Mouse (Mus musculus) neural tube, embryonic 12.5 days (tissue): ENCODE measurements around the gene Defb45. TPM values are rescaled to one million over a fixed set of nuclear protein-coding genes. Genes with fewer than 3 reads are reported as not detected.

Source experiments
- ATAC-seq: fragments of 200-750 bp; cut with Nextera tagmentation; 2 replicates; pipeline ENCODE4 v1.8.0; 2017; ENCODE audit warnings: low read depth, mild to moderate bottlenecking, moderate TSS enrichment, moderate library complexity; ENCODE audit not compliant: low FRiP score
- H3K27ac ChIP-seq: fragments of 300-500 bp; sonication (generic); 2 replicates; pipeline ENCODE4 v1.5.1; 2016
- H3K27me3 ChIP-seq: fragments of 300-500 bp; sonication (generic); replicated peaks from 2 replicates; pipeline ENCODE4 v1.6.1; 2016; ENCODE audit warnings: mild to moderate bottlenecking
- H3K36me3 ChIP-seq: fragments of 300-500 bp; sonication (generic); 2 replicates; pipeline ENCODE4 v1.6.1; 2016; ENCODE audit warnings: mild to moderate bottlenecking
- H3K4me1 ChIP-seq: fragments of 300-500 bp; sonication (generic); 2 replicates; pipeline ENCODE4 v1.6.1; 2016
- H3K4me2 ChIP-seq: fragments of 300-500 bp; sonication (generic); replicated peaks from 2 replicates; pipeline ENCODE4 v1.6.1; 2016; ENCODE audit warnings: mild to moderate bottlenecking
- H3K4me3 ChIP-seq: fragments of 300-500 bp; sonication (generic); 2 replicates; pipeline ENCODE4 v1.5.1; 2016
- H3K9ac ChIP-seq: fragments of 300-500 bp; sonication (generic); 2 replicates; pipeline ENCODE4 v1.6.1; 2016; ENCODE audit warnings: mild to moderate bottlenecking
- H3K9me3 ChIP-seq: fragments of 300-500 bp; sonication (generic); 2 replicates; pipeline ENCODE4 v1.6.1; 2016; ENCODE audit warnings: mild to moderate bottlenecking
- WGBS: fragments of 180-500 bp; shearing (Covaris S2); methylation state at CpG from one replicate; pipeline ENCODE4 v1.1.7; 2016; 5-methylcytosine and 5-hydroxymethylcytosine counted together
- polyA plus RNA-seq: library from polyadenylated mRNA; unstranded; fragments of >200 nt; fragmentation: Nextera tagmentation; extraction: Ambion mirVana; gene quantifications from 2 replicates; pipeline ENCODE4 v1.2.1, GENCODE M21; 2016

Gene Defb45
- polyA plus RNA-seq, 1 experiment from 2014 or later: not detected

GRCm38 (mm10) chr2:152625256-152625655 lies 26.1 kb upstream of the Defb45 start:
- H3K9ac ChIP-seq: no peak overlapping the region
- no peak overlapping the region for H3K27ac ChIP-seq
- WGBS: 9% methylated on average over 1 of the region's 1 CpGs

GRCm38 (mm10) chr2:152624566-152624965 lies 25.4 kb upstream of the Defb45 start:
- H3K4me3 ChIP-seq: no peak overlapping the region
- no peak overlapping the region for H3K9ac ChIP-seq
- H3K36me3 ChIP-seq: no peaks in the 10 kb centered on the region
- no peaks in the 10 kb centered on the region for H3K9me3 ChIP-seq
- H3K4me1 ChIP-seq: peaks cover 8% of the 10 kb centered on the region
- peaks cover 40% of the 10 kb centered on the region for H3K27me3 ChIP-seq
- no peak overlapping the region for H3K4me2 ChIP-seq
- H3K27ac ChIP-seq: no peak overlapping the region
- no peak for ATAC-seq
- 83% methylated on average over 2 of the region's 2 CpGs for WGBS

More at GRCm38 (mm10) chr2:152625256-152625655, 26.1 kb upstream of the Defb45 start:
- Histone ChIP-seq H3K36me3 (no peaks in the 10 kb centered on the region), H3K4me2 (no peak overlapping the region), H3K9me3 (no peaks in the 10 kb centered on the region), H3K4me3 (no peak overlapping the region), H3K4me1 (peaks cover 8% of the 10 kb centered on the region), H3K27me3 (peaks cover 42% of the 10 kb centered on the region)
- no peak for ATAC-seq

- Histone ChIP-seq H3K4me3 (no peak within 1 kb of the TSS), H3K4me2 (no peak within 1 kb of the TSS), H3K9ac (no peak within 1 kb of the TSS), H3K36me3 (no peaks in the 10 kb centered on the region), H3K4me1 (peaks cover 8% of the 10 kb centered on the region), H3K9me3 (no peaks in the 10 kb centered on the region), H3K27ac (no peak within 1 kb of the TSS), H3K27me3 (peaks cover 24% of the 10 kb centered on the region)
- ATAC-seq: no peak
- WGBS: 76% methylated on average over 7 of the region's 7 CpGs
Measured at GRCm38 (mm10) chr2:152622953-152623352, 23.8 kb upstream of the Defb45 start, which contains the start of gene Defb25. Gene Defb25 (minus strand): TSS chr2:152623053.

- Histone ChIP-seq H3K27me3 (peaks cover 16% of the 10 kb centered on the region), H3K9me3 (no peaks in the 10 kb centered on the region), H3K4me1 (peaks cover 6% of the 10 kb centered on the region), H3K4me2 (no peak overlapping the region), H3K36me3 (no peaks in the 10 kb centered on the region), H3K4me3 (no peak overlapping the region), H3K27ac (no peak overlapping the region), H3K9ac (no peak overlapping the region)
- WGBS: 82% methylated on average over 13 of the region's 13 CpGs
- ATAC-seq: no peak
Measured at GRCm38 (mm10) chr2:152622151-152622550, 23.0 kb upstream of the Defb45 start.

GRCm38 (mm10) chr2:152620367-152621134 lies 21.4 kb upstream of the Defb45 start:
- H3K4me3 ChIP-seq: no peak overlapping the region
- 71% methylated on average over 9 of the region's 9 CpGs for WGBS
- H3K9ac ChIP-seq: no peak overlapping the region
- no peaks in the 10 kb centered on the region for H3K4me1 ChIP-seq
- no peaks in the 10 kb centered on the region; the same call in 1 of the 2 replicates for H3K27me3 ChIP-seq
- ATAC-seq: no peak
- no peak overlapping the region for H3K4me2 ChIP-seq
- H3K36me3 ChIP-seq: no peaks in the 10 kb centered on the region
- H3K9me3 ChIP-seq: no peaks in the 10 kb centered on the region
- H3K27ac ChIP-seq: no peak overlapping the region

- H3K4me1 ChIP-seq: no peaks in the 10 kb centered on the region
- no peaks in the 10 kb centered on the region for H3K9me3 ChIP-seq
- H3K4me3 ChIP-seq: no peak overlapping the region
- WGBS: 58% methylated on average over 5 of the region's 5 CpGs
- no peak overlapping the region for H3K27ac ChIP-seq
- no peak overlapping the region for H3K4me2 ChIP-seq
- H3K9ac ChIP-seq: no peak overlapping the region
- no peaks in the 10 kb centered on the region for H3K27me3 ChIP-seq
- H3K36me3 ChIP-seq: no peaks in the 10 kb centered on the region
- ATAC-seq: no peak
Measured at GRCm38 (mm10) chr2:152617374-152617773, 18.2 kb upstream of the Defb45 start.

- H3K4me2 ChIP-seq: no peak overlapping the region
- no peak overlapping the region for H3K4me3 ChIP-seq
- no peak for ATAC-seq
- no peaks in the 10 kb centered on the region for H3K36me3 ChIP-seq
- H3K9me3 ChIP-seq: no peaks in the 10 kb centered on the region
- H3K27me3 ChIP-seq: no peaks in the 10 kb centered on the region
- H3K9ac ChIP-seq: no peak overlapping the region
- WGBS: 85% methylated on average over 6 of the region's 6 CpGs
- H3K4me1 ChIP-seq: no peaks in the 10 kb centered on the region
- H3K27ac ChIP-seq: no peak overlapping the region
Measured at GRCm38 (mm10) chr2:152616470-152616869, 17.3 kb upstream of the Defb45 start.

GRCm38 (mm10) chr2:152615563-152615962 lies 16.4 kb upstream of the Defb45 start:
- no peaks in the 10 kb centered on the region for H3K36me3 ChIP-seq
- H3K9me3 ChIP-seq: no peaks in the 10 kb centered on the region
- no peak overlapping the region for H3K4me2 ChIP-seq
- WGBS: 13% methylated on average over 7 of the region's 7 CpGs
- H3K4me3 ChIP-seq: no peak overlapping the region
- H3K27me3 ChIP-seq: no peaks in the 10 kb centered on the region
- H3K9ac ChIP-seq: no peak overlapping the region
- ATAC-seq: no peak
- no peak overlapping the region for H3K27ac ChIP-seq
- H3K4me1 ChIP-seq: no peaks in the 10 kb centered on the region

- no peak overlapping the region for H3K9ac ChIP-seq
- H3K27me3 ChIP-seq: no peaks in the 10 kb centered on the region
- H3K4me3 ChIP-seq: no peak overlapping the region
- H3K4me1 ChIP-seq: no peaks in the 10 kb centered on the region
- WGBS: 33% methylated on average over 8 of the region's 8 CpGs
- H3K27ac ChIP-seq: no peak overlapping the region
- no peaks in the 10 kb centered on the region for H3K36me3 ChIP-seq
- ATAC-seq: no peak
- H3K9me3 ChIP-seq: no peaks in the 10 kb centered on the region
- H3K4me2 ChIP-seq: no peak overlapping the region
Measured at GRCm38 (mm10) chr2:152612193-152612592, 13.0 kb upstream of the Defb45 start.

GRCm38 (mm10) chr2:152608719-152609118 lies 9.5 kb upstream of the Defb45 start:
- WGBS: 100% methylated on average over 1 of the region's 1 CpGs
- no peak overlapping the region for H3K4me2 ChIP-seq
- no peaks in the 10 kb centered on the region for H3K4me1 ChIP-seq
- H3K36me3 ChIP-seq: no peaks in the 10 kb centered on the region
- no peak for ATAC-seq
- no peak overlapping the region for H3K9ac ChIP-seq
- no peaks in the 10 kb centered on the region for H3K9me3 ChIP-seq
- H3K27ac ChIP-seq: no peak overlapping the region
- H3K4me3 ChIP-seq: no peak overlapping the region
- H3K27me3 ChIP-seq: no peaks in the 10 kb centered on the region

GRCm38 (mm10) chr2:152607746-152608145 lies 8.5 kb upstream of the Defb45 start:
- H3K9ac ChIP-seq: no peak overlapping the region
- WGBS: 63% methylated on average over 6 of the region's 6 CpGs
- H3K27me3 ChIP-seq: no peaks in the 10 kb centered on the region
- no peaks in the 10 kb centered on the region for H3K36me3 ChIP-seq
- H3K4me3 ChIP-seq: no peak overlapping the region
- H3K4me1 ChIP-seq: no peaks in the 10 kb centered on the region
- H3K9me3 ChIP-seq: no peaks in the 10 kb centered on the region
- no peak overlapping the region for H3K27ac ChIP-seq
- ATAC-seq: no peak
- no peak overlapping the region for H3K4me2 ChIP-seq

- WGBS: 87% methylated on average over 15 of the region's 15 CpGs
- Histone ChIP-seq H3K9me3 (no peaks in the 10 kb centered on the region), H3K4me3 (no peak within 1 kb of the TSS), H3K4me2 (no peak within 1 kb of the TSS), H3K4me1 (no peaks in the 10 kb centered on the region), H3K9ac (no peak within 1 kb of the TSS), H3K36me3 (no peaks in the 10 kb centered on the region), H3K27ac (no peak within 1 kb of the TSS), H3K27me3 (no peaks in the 10 kb centered on the region)
- ATAC-seq: no peak
Measured at GRCm38 (mm10) chr2:152604057-152604456, 4.9 kb upstream of the Defb45 start, which contains the start of gene Defb36. Gene Defb36 (plus strand): TSS chr2:152604327.
